18 mouse cellular contexts compared by ENCODE assay signal in the genomic region with DNA sequence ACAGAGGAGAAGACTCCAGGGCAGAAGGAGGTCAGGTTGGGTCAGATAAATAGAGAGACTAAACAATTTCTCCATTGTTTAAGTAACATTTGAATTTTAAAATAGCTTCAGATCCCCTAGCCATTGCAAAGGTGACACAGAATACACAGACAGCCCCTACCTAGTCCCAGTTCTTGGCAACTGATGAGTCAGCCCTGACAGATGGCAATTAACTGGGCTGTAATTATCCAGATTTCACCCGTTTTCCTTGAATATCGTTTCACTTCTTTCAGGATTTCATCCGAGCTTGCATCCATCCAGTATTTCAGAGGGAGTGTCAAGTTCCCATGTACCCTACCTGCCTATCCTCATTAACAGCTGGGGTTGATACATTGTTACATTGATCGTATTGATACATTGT. TPM values are rescaled to one million over a fixed set of nuclear protein-coding genes. Genes with fewer than 3 reads are reported as not detected.
"Had no signal": no experiment of that assay in that cellular context is flagged by ENCODE, and none has a peak within 500 bp of the region (broad histone marks: within the 10 kb centered on the region; RNA-seq: fewer than 3 reads in every experiment).

No protein-coding gene starts in this region.

- ATAC-seq: midbrain, embryonic 13.5 days had no signal

- H3K27ac ChIP-seq: limb, embryonic 13.5 days; liver, embryonic 14.5 days; midbrain, embryonic 13.5 days; neural tube, embryonic 15.5 days had no signal

- H3K4me3 ChIP-seq: limb, embryonic 13.5 days; midbrain, embryonic 13.5 days; myocyte; neural tube, embryonic 15.5 days had no signal

- H3K4me1 ChIP-seq: neural tube, embryonic 15.5 days had no signal

- H3K4me2 ChIP-seq: limb, embryonic 13.5 days; midbrain, embryonic 13.5 days; neural tube, embryonic 15.5 days had no signal

- H3K9me3 ChIP-seq: midbrain, embryonic 13.5 days; neural tube, embryonic 15.5 days had no signal

- H3K36me3 ChIP-seq: limb, embryonic 13.5 days; midbrain, embryonic 13.5 days; neural tube, embryonic 15.5 days had no signal

- H3K9ac ChIP-seq: limb, embryonic 13.5 days; liver, embryonic 14.5 days; midbrain, embryonic 13.5 days; neural tube, embryonic 15.5 days had no signal

- H3K27me3 ChIP-seq: limb, embryonic 13.5 days; midbrain, embryonic 13.5 days; neural tube, embryonic 15.5 days had no signal

- DNase-seq: kidney, postnatal 25 days; layer of hippocampus, adult 9-11 months; left cerebral cortex, postnatal 4 days; lung, adult 18-20 months; right cerebral cortex, adult 18-20 months; right cerebral cortex, postnatal 25 days; thymus, postnatal 36 days had no signal

RNA-seq across cellular contexts. Expression of gene Helt, which starts 34.9 kb away (rescaled TPM):
- total RNA-seq: left cerebral cortex, postnatal 10 days; liver, adult 2 months; megakaryocyte-erythroid progenitor cell, adult 5-6 weeks had no signal
- polyA plus RNA-seq: limb, embryonic 13.5 days; liver, adult 2 months; liver, embryonic 14.5 days; lung, embryonic 16.5 days; myocyte; neural tube, embryonic 15.5 days; small intestine, adult 2 months; stomach, embryonic 16.5 days had no signal
